Mouse (Mus musculus) olfactory bulb, adult 2 months (tissue): ENCODE measurements at regions not wholly inside any gene's neighbourhood (a gene's known extent, or its start where the extent isn't known, plus 50 kb on each side); places are given as distances from the start of the nearest gene placed in this dataset.

Experiments
- CTCF ChIP-seq: fragments of 200-500 bp; IDR thresholded peaks from 2 replicates; pipeline ENCODE4 v1.5.1; 2012; ENCODE audit warnings: low read depth, mild to moderate bottlenecking, low read length, moderate library complexity; ENCODE audit not compliant: insufficient read depth
- POLR2A ChIP-seq: fragments of 200-500 bp; IDR thresholded peaks from 2 replicates; pipeline ENCODE4 v1.6.1; 2012; ENCODE audit warnings: mild to moderate bottlenecking, low read depth, low read length, moderate library complexity; ENCODE audit not compliant: insufficient read depth

GRCm38 (mm10) chr2:71661438-71661837 is 84.0 kb upstream of the Itga6 start:
- TF ChIP-seq CTCF (no peak), POLR2A (no peak)
